Mouse (Mus musculus): Measurements from ENCODE around the gene Cysrt1.
"Not testable (repeated sequence)": the region's sequence is repeated elsewhere in the genome, so short reads cannot be mapped to it uniquely, and the experiment has no call there.

Gene Cysrt1

GRCm38 (mm10) chr2:25265897-25266656, 23.8 kb upstream of the Cysrt1 start:
- intact Hi-C loops (cut with DNase I): no loop called here

DNA sequence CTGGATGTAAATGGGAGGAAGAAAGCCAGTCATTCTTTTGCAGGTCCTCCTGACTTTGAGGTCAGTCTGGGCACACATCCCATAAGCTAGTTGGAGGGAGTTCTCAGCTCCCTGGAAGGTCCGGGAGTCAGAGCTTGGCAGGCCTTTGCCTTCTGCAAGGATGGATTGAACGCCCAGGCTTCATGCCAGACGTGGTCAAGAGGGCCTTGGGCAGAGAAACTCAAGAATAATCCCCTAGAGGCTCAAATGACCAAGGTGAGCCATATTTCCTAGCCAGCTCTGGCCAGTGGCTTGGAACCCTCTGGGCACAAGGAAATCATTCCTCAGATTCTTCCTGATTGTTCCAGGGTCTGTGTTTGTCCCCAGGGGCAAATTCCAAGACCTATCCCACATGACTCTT, 22.6 kb upstream of the Cysrt1 start:
- intact Hi-C loops (cut with DNase I): no loop called here

- intact Hi-C loops (cut with DNase I): no loop called here
Observed at GRCm38 (mm10) chr2:25264286-25264660, 22.0 kb upstream of the Cysrt1 start.

DNA sequence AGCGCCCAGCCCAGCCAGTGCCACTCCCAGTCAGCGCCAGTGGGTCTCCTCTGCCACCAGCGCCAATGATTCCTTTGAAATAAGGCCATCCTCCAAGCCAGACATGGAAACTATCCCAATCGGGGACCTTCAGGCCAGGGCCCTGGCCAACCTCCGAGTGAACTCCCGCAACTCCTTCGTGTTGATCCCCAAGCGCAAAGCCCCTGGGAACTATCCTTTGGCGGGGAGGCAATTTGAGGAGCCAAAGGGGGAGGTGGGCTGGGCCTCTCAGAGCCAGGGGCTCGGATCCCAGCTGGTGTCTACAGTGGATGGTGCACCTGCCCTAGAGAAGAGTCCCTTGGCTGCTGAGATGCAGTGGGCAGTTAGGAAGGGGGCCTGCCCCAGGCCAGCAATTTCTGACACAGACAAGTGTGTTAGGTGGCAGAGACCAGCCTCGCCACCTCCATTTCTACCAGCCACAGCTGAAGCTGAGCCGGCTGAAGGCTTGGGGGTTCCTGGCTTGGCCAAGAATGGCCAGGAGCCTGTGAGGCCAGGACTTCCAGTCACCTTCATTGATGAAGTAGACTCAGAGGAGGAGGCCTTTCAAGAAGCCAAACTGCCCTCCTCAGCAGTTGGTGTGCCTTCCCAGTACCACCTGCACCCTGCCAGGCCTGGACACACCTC, 21.5 kb upstream of the Cysrt1 start:
- intact Hi-C loops (cut with DNase I): no loop called here

DNA sequence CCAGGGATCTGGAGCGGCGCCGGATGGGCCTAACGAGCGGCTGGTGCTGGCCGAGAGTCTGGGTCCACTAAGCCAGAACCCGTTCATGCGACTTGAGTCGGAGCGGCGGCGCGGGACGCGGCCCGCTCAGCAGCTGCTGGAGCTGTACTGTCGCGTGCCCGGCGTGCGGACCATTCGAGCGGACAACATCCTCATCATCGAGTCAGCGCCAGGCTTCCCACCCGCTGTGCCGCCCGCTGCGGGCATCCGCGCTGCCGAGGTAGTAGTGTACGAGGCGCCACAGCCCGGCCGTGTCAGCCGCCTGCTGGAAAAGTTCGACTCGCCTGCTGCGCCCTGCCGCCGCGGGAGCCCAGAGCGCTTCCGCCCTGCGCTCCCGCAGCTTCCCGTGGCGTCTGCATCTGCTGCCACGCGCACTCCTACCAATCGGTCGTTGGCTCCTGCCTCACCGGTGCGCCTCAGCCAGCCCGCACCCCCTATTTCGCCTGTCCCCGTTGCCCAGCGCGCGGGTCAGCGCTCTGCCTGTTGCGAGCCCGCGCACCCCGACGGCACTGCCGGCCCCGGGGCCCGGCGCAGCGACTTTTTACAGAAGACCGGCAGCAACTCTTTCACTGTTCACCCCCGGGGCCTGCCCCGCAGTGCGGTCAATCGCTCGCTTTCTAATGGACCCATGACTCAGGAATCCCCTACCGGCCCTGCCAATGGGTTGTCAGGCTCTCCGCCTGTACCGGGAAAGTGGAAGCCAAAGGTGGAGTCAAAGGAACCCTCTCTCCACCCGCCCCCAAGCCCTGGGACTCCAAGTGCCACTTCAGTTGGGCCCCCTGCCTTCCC, 20.8 kb upstream of the Cysrt1 start:
- intact Hi-C loops (cut with DNase I): no loop called here

DNA sequence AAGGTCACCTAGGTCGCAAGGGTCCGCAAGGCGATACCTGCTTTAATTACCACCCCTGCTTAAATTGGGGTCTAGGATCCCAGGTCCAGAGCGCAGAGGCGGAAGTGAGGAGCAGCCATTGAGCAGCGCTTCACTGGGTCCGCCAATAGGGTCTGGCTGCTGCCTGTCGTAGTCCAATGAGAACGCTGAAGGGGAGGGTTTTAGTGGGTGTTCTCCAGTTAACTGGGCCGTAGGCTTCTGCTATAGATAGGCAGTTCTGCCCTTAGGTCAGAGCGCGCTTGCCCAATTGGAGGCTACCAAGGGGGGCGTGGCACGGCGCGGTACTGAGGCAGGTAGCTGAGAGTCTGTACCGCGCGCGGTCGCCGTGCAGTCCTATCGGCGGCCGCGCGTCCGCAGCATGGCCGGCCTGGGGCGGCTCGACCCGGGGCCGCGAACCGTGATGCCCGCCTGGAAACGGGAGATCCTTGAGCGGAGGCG, 20.1 kb upstream of the Cysrt1 start, which contains the start of gene Tprn:
Tprn (plus strand) TSS at position 328 of the 477 bp plus-strand sequence.
- intact Hi-C loops (cut with DNase I): no loop called here

DNA sequence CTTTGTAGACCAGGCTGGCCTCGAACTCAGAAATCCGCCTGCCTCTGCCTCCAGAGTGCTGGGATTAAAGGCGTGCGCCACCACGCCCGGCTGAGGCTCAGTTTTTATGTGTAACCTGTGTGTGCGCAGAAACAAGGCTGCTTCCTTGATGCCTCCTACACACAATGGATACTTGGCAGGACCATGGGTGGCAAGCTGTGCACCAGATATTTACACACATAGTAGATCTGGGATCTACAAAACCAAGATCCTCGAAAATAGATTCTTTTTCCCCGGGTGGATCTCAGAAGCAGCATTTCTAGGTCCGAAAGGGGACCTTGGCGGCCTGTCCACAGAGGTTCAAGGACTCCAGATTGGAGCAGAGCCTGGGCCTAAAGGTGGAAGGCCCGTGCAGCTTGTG, 19.6 kb upstream of the Cysrt1 start:
- intact Hi-C loops (cut with DNase I): no loop called here

- intact Hi-C loops (cut with DNase I): no loop called here
Observed at GRCm38 (mm10) chr2:25258887-25259286, 16.6 kb upstream of the Cysrt1 start.

DNA sequence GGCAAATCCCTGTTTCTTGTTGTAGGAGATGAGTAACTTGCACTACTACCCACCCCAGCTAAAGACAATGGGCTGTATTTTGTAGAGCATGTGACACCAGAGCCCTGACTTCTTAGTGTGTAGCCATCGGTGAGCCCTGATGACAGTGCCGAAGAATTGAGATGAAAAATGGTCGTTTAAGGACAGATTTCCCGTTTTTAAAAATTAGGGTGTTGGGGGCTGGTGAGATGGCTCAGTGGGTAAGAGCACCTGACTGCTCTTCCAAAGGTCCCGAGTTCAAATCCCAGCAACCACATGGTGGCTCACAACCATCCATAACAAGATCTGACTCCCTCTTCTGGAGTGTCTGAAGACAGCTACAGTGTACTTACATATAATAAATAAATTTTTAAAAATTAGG, 15.0 kb upstream of the Cysrt1 start:
- intact Hi-C loops (cut with DNase I): not testable (repeated sequence)

DNA sequence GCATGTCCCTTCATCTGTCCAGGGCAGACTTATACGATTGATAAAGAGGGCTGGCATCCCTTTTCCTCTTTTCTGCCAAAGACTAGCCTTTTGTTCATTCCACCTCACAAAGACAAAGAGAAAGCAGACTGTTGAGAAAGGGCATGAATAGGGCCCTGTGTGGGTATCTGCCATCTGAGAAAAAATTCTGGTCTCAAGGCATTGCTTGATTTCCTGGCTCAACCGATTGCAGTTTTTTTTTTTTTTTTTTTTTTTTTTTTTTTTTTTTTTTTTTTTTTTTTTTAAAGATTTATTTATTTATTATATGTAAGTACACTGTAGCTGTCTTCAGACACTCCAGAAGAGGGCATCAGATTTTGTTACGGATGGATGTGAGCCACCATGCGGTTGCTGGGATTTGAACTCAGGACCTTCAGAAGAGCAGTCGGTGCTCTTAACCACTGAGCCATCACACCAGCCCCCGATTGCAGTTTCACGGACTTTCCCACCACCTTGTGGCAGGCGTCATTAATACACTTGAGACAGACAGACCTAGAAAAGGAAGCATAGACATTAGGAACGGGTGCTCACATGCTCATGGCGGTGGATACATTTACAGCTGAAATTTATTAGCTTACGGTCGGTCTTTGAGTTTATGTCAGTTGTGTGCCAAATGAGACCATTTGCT, 14.3 kb upstream of the Cysrt1 start:
- intact Hi-C loops (cut with DNase I): not testable (repeated sequence)

DNA sequence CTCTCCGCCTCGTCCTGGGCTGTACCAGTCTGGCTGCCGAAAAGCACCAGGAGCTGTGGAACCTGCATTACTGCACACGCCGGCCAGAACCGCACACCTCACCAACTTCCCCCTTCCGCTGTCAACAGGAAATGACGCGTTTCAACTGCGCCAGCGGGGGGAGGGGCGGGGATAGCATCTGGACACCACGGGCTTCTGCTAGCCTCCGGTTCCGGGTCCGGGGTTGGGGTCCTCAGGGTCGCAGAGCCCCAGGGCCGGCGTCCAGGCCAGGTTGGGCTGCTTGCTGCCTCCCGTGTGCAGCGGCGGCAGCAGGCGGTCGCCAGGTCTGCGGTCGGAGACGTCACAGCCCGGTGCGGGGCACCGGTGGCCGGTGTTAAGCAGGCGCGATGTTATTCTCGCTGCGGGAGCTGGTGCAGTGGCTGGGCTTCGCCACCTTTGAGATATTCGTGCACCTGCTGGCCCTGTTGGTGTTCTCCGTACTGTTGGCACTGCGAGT, 13.1 kb upstream of the Cysrt1 start, which contains the start of gene Tmem203:
Tmem203 (plus strand) TSS at position 156 of the 496 bp plus-strand sequence.
- intact Hi-C loops (cut with DNase I): no loop called here

- intact Hi-C loops (cut with DNase I): no loop called here
Observed at GRCm38 (mm10) chr2:25252331-25252730, 10.1 kb upstream of the Cysrt1 start.

DNA sequence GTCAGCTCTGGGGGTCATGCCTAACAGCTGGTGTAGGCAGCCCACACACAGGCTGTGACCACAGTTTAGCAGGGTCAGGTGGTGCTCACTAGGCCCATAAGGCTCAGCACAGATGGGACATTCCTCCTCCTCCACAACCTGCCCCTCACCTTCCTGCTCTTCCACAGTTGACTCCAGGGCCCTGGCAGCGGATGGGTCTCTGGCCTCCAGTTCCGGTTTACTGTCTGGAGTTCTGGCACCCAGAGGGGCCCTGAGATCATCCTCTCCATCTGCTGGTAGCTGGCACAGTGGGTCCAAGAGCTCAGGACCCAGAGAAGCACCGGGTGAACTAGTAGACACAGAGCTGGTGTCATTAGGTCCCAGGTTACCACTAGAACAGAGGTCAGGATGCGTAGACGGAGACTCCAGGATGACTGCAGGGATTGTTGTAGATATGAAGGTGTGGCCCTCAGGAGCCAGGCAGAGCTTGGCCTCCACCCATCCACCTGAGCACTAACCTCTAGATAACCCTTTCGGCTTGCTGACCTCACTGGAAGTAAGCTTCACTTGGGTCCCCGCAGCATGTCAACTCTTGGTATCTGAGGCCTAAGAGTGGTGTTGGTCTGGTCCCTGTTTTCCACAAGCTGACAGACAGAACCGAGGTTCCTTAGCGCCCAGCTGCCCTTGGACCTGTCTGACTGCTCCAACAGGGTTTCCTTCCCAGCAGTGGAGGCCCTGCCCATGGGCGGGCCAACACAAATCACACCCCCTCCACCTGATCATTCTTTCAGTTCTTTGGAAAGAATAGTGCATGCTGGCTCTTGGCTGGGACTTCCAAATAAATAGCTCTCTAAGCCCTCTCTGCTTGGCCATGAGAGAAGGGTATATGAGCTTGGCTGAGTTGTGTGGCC, 4.2 kb upstream of the Cysrt1 start, which contains the start of gene AL732309.1:
AL732309.1 (minus strand) TSS at position 681 of the 890 bp plus-strand sequence.
- intact Hi-C loops (cut with DNase I): no loop called here

- intact Hi-C loops (cut with DNase I): no loop called here
Observed at GRCm38 (mm10) chr2:25244144-25244543, 1.9 kb upstream of the Cysrt1 start.

GRCm38 (mm10) chr2:25243342-25243741, 1.1 kb upstream of the Cysrt1 start:
- intact Hi-C loops (cut with DNase I): no loop called here

- intact Hi-C loops (cut with DNase I): no loop called here
Observed at GRCm38 (mm10) chr2:25241438-25241775, 845 bp downstream of the Cysrt1 start.

DNA sequence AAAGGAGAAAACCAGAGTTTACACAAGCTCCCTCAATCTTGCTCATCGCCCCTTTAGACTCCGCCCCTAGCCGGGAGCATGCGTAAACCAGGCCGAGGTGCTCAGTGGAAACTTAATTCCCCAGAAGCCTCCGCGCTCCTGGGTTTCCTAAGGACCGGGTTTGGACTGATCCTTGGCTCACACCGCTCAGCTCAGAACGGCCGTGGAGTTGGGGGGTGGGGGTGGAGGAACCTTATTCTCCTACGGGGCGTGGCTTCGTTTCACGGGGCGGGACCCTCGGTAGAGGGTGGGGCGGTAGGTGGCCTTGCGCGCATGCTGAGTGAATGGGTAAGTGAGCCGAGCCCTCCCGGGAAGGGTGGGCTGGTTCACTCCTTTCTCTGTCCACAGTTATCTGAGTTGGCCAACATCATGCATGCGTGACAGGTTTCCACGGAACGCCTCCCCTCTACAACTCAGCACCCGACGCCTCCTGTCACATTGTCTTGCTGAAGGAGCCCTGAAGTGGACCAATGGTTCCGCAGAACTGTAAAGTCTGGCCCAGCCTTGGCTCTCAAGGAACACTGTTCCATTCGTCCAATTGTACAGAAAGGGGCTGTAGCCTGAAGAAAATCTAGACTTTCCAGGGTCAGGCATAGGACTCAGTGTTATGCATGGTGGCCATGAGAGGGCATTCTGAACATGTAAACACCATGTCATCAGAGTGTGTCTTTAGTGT, 1.4 kb downstream of the Cysrt1 start:
- intact Hi-C loops (cut with DNase I): no loop called here

- intact Hi-C loops (cut with DNase I): no loop called here
Observed at GRCm38 (mm10) chr2:25240310-25240709, 1.9 kb downstream of the Cysrt1 start.

GRCm38 (mm10) chr2:25239766-25240165, 2.5 kb downstream of the Cysrt1 start:
- intact Hi-C loops (cut with DNase I): no loop called here

Data from adrenal gland (tissue).